ENCODE assay signal across 16 mouse cellular contexts in the genomic region with DNA sequence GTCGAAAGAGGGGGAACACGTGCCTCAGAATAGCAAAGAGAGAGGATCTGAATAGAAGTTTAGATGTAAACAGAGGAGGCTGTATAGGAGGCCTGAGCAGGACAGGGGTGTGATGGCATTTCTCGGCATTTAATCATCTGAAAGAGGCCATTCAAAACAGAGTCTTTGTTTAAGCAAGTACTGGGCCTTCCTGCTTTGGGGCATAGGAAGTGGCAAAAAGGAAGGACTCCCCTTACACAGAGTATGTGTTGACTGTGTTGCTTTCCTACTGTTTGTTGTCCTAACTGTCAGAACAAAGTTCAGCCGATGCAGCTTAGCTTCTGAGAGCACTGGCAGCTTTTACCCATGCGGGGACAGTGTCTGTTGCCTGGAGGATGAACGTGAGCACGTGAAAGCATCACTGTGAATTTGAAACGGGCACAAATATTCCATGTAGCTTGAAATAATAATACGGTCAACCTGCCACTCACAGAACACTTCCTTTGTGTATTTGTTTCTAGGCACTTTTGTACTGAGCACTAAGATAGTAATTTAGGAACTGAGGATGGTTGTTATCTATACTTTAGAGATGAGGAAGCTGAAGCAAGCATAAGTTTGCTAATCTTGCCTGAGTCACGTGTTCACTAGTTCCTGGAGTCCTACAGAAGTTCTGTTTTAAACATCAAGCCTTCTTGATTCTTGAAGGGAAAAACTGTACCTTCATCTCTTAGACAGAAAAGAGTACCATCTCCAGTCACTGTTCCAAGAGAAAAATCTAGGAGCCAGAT. TPM values are rescaled to one million over a fixed set of nuclear protein-coding genes. Genes with fewer than 3 reads are reported as not detected.
DNase-seq lines count a peak whose midpoint lies in the region; ATAC-seq and TF ChIP-seq lines count a peak whose summit lies in the region.
"Had no signal": no experiment of that assay in that cellular context is flagged by ENCODE, and none has a peak within 500 bp of the region (broad histone marks: within the 10 kb centered on the region; RNA-seq: fewer than 3 reads in every experiment).

No protein-coding gene starts in this region.

- no peak overlapping the region for H3K9ac ChIP-seq in heart, embryonic 15.5 days
- peak overlapping the region; percentile 33 for H3K9ac ChIP-seq in MEL (ENCODE audit: control insufficient read depth, low read depth, low read length, poor library complexity, severe bottlenecking)
- H3K9ac ChIP-seq in liver, embryonic 16.5 days (ENCODE audit: low read depth, low read length), result no peak overlapping the region
- H3K9ac ChIP-seq: neural tube, embryonic 12.5 days; stomach, embryonic 15.5 days had no signal

- no peak for ATAC-seq in heart, embryonic 15.5 days (replicated peaks; ENCODE audit: insufficient number of reproducible peaks, insufficient read depth, low FRiP score, low read depth)
- peak; percentile 41; the same call in 1 of the 2 replicates for ATAC-seq in liver, embryonic 16.5 days (ENCODE audit: low read depth)
- no peak for ATAC-seq in CD4-positive, CD25-positive, alpha-beta regulatory T cell, adult 4 months
- ATAC-seq: midbrain, embryonic 16.5 days had no signal

- TF ChIP-seq EP300 in MEL (IDR thresholded peaks at IDR 0.05; ENCODE audit: low read depth in 1 of 2, low read length in 2 of 2), result peak; percentile 81 to 90

- 59% methylated on average over 10 of the region's 10 CpGs for WGBS in heart, embryonic 15.5 days
- 15% methylated on average over 10 of the region's 10 CpGs for WGBS in liver, embryonic 16.5 days (ENCODE audit: insufficient replicate concordance)

- H3K79me2 ChIP-seq in MEL (ENCODE audit: control insufficient read depth, insufficient read depth, low read length, poor library complexity), result no peaks in the 10 kb centered on the region; the same call in 1 of the 2 replicates

- intact Hi-C loops in heart, postnatal 10 days (cut with DNase I), result no loop called here
- intact Hi-C loops in left cerebral cortex, adult 2 months (cut with DNase I), result no loop called here

- TF ChIP-seq RAD21 in MEL (IDR thresholded peaks at IDR 0.05; ENCODE audit: low read depth, low read length), result no peak

- H3K9me3 ChIP-seq in heart, embryonic 15.5 days (replicated peaks), result no peaks in the 10 kb centered on the region
- no peaks in the 10 kb centered on the region for H3K9me3 ChIP-seq in MEL (replicated peaks; ENCODE audit: insufficient read depth, low read length)
- no peaks in the 10 kb centered on the region for H3K9me3 ChIP-seq in liver, embryonic 16.5 days (replicated peaks; ENCODE audit: control insufficient read depth, low read length)
- H3K9me3 ChIP-seq: neural tube, embryonic 12.5 days; stomach, embryonic 15.5 days had no signal

- H3K27ac ChIP-seq in heart, embryonic 15.5 days, result 0 out of 2 replicates have a peak overlapping the region, but pooled peaks have one; percentile 15
- H3K27ac ChIP-seq in MEL (ENCODE audit: control insufficient read depth, low read depth, low read length), result peak overlapping the region; percentile 86
- no peak overlapping the region for H3K27ac ChIP-seq in liver, embryonic 16.5 days (ENCODE audit: low read length)
- no peak overlapping the region for H3K27ac ChIP-seq in left cerebral cortex, adult 2 months
- H3K27ac ChIP-seq: neural tube, embryonic 12.5 days; stomach, embryonic 15.5 days had no signal

- no peaks in the 10 kb centered on the region for H3K27me3 ChIP-seq in heart, embryonic 15.5 days
- H3K27me3 ChIP-seq in MEL (ENCODE audit: control insufficient read depth in 1 of 2, insufficient read depth in 2 of 2, low read length in 2 of 2), result no peaks in the 10 kb centered on the region
- no peaks in the 10 kb centered on the region for H3K27me3 ChIP-seq in liver, embryonic 16.5 days (ENCODE audit: control insufficient read depth, insufficient read depth, low read depth, low read length)
- H3K27me3 ChIP-seq: neural tube, embryonic 12.5 days; stomach, embryonic 15.5 days had no signal

- peaks cover 29% of the 10 kb centered on the region for H3K4me1 ChIP-seq in heart, embryonic 15.5 days (replicated peaks)
- peaks cover 39 to 41% of the 10 kb centered on the region in 2 experiments for H3K4me1 ChIP-seq in MEL (ENCODE audit: control insufficient read depth in 1 of 2, insufficient read depth in 2 of 2, low read length in 2 of 2)
- H3K4me1 ChIP-seq in liver, embryonic 16.5 days (ENCODE audit: control insufficient read depth, low read depth, low read length), result no peaks in the 10 kb centered on the region; the same call in 1 of the 2 replicates
- H3K4me1 ChIP-seq: neural tube, embryonic 12.5 days; stomach, embryonic 15.5 days had no signal

- H3K4me3 ChIP-seq in heart, embryonic 15.5 days, result no peak overlapping the region
- H3K4me3 ChIP-seq in MEL (ENCODE audit: control insufficient read depth in 1 of 2, insufficient read depth in 1 of 2, low read depth in 2 of 2, low read length in 2 of 2), result peak overlapping the region; percentile 10 to 23; a peak in 3 of 4 replicates
- H3K4me3 ChIP-seq in liver, embryonic 16.5 days (ENCODE audit: low read depth, low read length), result no peak overlapping the region
- H3K4me3 ChIP-seq in left cerebral cortex, adult 2 months, result no peak overlapping the region
- H3K4me3 ChIP-seq: erythroblast, embryonic 14.5 days; neural tube, embryonic 12.5 days; stomach, embryonic 15.5 days had no signal

- no peak for TF ChIP-seq POLR2A in MEL (IDR thresholded peaks at IDR 0.05; ENCODE audit: control insufficient read depth in 1 of 2, insufficient read depth in 1 of 2, low read depth in 1 of 2, low read length in 2 of 2, poor library complexity in 1 of 2)

- H3K4me2 ChIP-seq in heart, embryonic 15.5 days, result no peak overlapping the region
- no peak overlapping the region for H3K4me2 ChIP-seq in liver, embryonic 16.5 days (ENCODE audit: low read depth, low read length)
- H3K4me2 ChIP-seq: neural tube, embryonic 12.5 days; stomach, embryonic 15.5 days had no signal

- DNase-seq in embryo, embryonic 10 days (ENCODE audit: low spot score), result peak; percentile 10
- no peak for DNase-seq in embryo, embryonic 9.5 days (ENCODE audit: extremely low spot score)
- no peak for DNase-seq in heart, postnatal 10 days
- DNase-seq in MEL (ENCODE audit: low read depth, low spot score), result peak; percentile 74
- no peak for DNase-seq in left cerebral cortex, adult 2 months (ENCODE audit: extremely low spot score in 1 of 2, low spot score in 2 of 2)
- DNase-seq: adrenal gland, adult 2 months; cerebellum, adult 9-10 months; lung, postnatal 14 days; thymus, postnatal 14 days had no signal

- peaks cover 24% of the 10 kb centered on the region for H3K36me3 ChIP-seq in heart, embryonic 15.5 days
- peaks cover 0 to 65% of the 10 kb centered on the region in 2 experiments; a peak in 2 of 4 replicates for H3K36me3 ChIP-seq in MEL (ENCODE audit: control insufficient read depth in 1 of 2, insufficient read depth in 2 of 2, low read length in 2 of 2)
- H3K36me3 ChIP-seq in liver, embryonic 16.5 days (ENCODE audit: control insufficient read depth, insufficient read depth), result no peaks in the 10 kb centered on the region
- H3K36me3 ChIP-seq: neural tube, embryonic 12.5 days; stomach, embryonic 15.5 days had no signal

- no peak for TF ChIP-seq CTCF in MEL (IDR thresholded peaks at IDR 0.05 in 2 of 3, conservative IDR thresholded peaks at IDR 0.05 in 1 of 3; ENCODE audit: control insufficient read depth in 1 of 3, insufficient read depth in 1 of 3, low read depth in 2 of 3, low read length in 3 of 3, poor library complexity in 1 of 3, severe bottlenecking in 1 of 3)
- TF ChIP-seq CTCF in left cerebral cortex, adult 2 months (IDR thresholded peaks at IDR 0.05), result no peak

TF ChIP-seq in MEL, 35 proteins besides CTCF, POLR2A, EP300 and RAD21 (continues in another document):
- no peak for TF ChIP-seq KAT2A (conservative IDR thresholded peaks at IDR 0.05; ENCODE audit: low read depth, low read length)
- peak; percentile 61; the same call in 1 of the 2 replicates for TF ChIP-seq TCF12 (IDR thresholded peaks at IDR 0.05; ENCODE audit: low read depth, low read length)
- peak; percentile 59 to 90; a peak in 3 of 4 replicates for TF ChIP-seq USF2 (IDR thresholded peaks at IDR 0.05; ENCODE audit: borderline replicate concordance in 1 of 2, insufficient read depth in 1 of 2, low read depth in 1 of 2, low read length in 2 of 2)
- TF ChIP-seq MAX (IDR thresholded peaks at IDR 0.05; ENCODE audit: low read length), result peak; percentile 98
- peak; percentile 0; the same call in 1 of the 2 replicates for TF ChIP-seq SMC3 (IDR thresholded peaks at IDR 0.05; ENCODE audit: low read depth, low read length)
- no peak for TF ChIP-seq E2F4 (IDR thresholded peaks at IDR 0.05; ENCODE audit: borderline replicate concordance, low read depth, low read length)
- peak; percentile 80 for TF ChIP-seq SIN3A (IDR thresholded peaks at IDR 0.05; ENCODE audit: low read length)
- TF ChIP-seq HCFC1 (IDR thresholded peaks at IDR 0.05; ENCODE audit: low read depth, low read length), result 0 out of 2 replicates have a peak, but pooled peaks have one; percentile 38
- TF ChIP-seq USF1 (IDR thresholded peaks at IDR 0.05; ENCODE audit: low read depth, low read length), result peak; percentile 97
- peak; percentile 22; the same call in 1 of the 2 replicates for TF ChIP-seq MAZ (IDR thresholded peaks at IDR 0.05; ENCODE audit: low read depth, low read length)
- TF ChIP-seq ELF1 (IDR thresholded peaks at IDR 0.05; ENCODE audit: low read depth, low read length), result peak; percentile 60; the same call in 1 of the 2 replicates
- no peak for TF ChIP-seq POLR2AphosphoS2 (IDR thresholded peaks at IDR 0.05; ENCODE audit: low read length)

RNA-seq across cellular contexts. Expression of gene Fam198b, which starts 26.2 kb away (rescaled TPM):
- 53.3 and 64.5 TPM in 2 replicates for polyA plus RNA-seq in heart, embryonic 15.5 days (2015; fragmentation: Nextera tagmentation; extraction: Ambion mirVana)
- total RNA-seq in heart, postnatal 10 days (2021), result 10 to 100 TPM; 73.6 to 85.2 TPM
- total RNA-seq in MEL (2012; rRNA removed), result 1.5 and 4.9 TPM in 2 replicates
- 1 to 10 TPM in 1 of 2 experiments, not detected in 1; 3.1 TPM for polyA plus RNA-seq in MEL (2012; ENCODE audit: insufficient read depth in 1 of 2, insufficient read length in 2 of 2, low read depth in 1 of 2, low replicate concordance in 2 of 2, missing spikeins in 1 of 2)
- polyA plus RNA-seq in liver, embryonic 16.5 days (2015; fragmentation: Nextera tagmentation; extraction: Ambion mirVana), result 0.83 and 0.88 TPM in 2 replicates
- polyA plus RNA-seq in CD4-positive, CD25-positive, alpha-beta regulatory T cell, adult 4 months (2017; shearing (Covaris generic)), result not detected
- total RNA-seq in left cerebral cortex, adult 2 months (2021), result 1 to 10 TPM; 7.3 to 8.5 TPM

RNA-seq across cellular contexts. Expression of gene Tmem144, which starts 58.0 kb away (rescaled TPM):
- polyA plus RNA-seq in heart, embryonic 15.5 days (2015; fragmentation: Nextera tagmentation; extraction: Ambion mirVana), result 8.3 and 8.9 TPM in 2 replicates
- 1 to 10 TPM; 9.4 to 9.7 TPM for total RNA-seq in heart, postnatal 10 days (2021)
- 0.04 and 0.07 TPM in 2 replicates for total RNA-seq in MEL (2012; rRNA removed)
- polyA plus RNA-seq in MEL (2012; ENCODE audit: insufficient read depth in 1 of 2, insufficient read length in 2 of 2, low read depth in 1 of 2, low replicate concordance in 2 of 2, missing spikeins in 1 of 2), result under 1 TPM in 1 of 2 experiments, not detected in 1; 0.25 TPM
- polyA plus RNA-seq in liver, embryonic 16.5 days (2015; fragmentation: Nextera tagmentation; extraction: Ambion mirVana), result 2.2 and 2.4 TPM in 2 replicates
- not detected for polyA plus RNA-seq in CD4-positive, CD25-positive, alpha-beta regulatory T cell, adult 4 months (2017; shearing (Covaris generic))
- 10 to 100 TPM; 10.5 to 12.0 TPM for total RNA-seq in left cerebral cortex, adult 2 months (2021)
- polyA plus RNA-seq: erythroblast, embryonic 14.5 days had no signal

Comparison
In these comparisons a context has a peak if more than half of its experiments do, and no peak if none do; other contexts are left out.
1. DNase-seq: peak in embryo, embryonic 10 days (single experiment) and MEL (single experiment); none in embryo, embryonic 9.5 days (single experiment), heart, postnatal 10 days (0 of 2) and left cerebral cortex, adult 2 months (0 of 2).
2. H3K27ac ChIP-seq: peak in heart, embryonic 15.5 days (single experiment) and MEL (single experiment); none in liver, embryonic 16.5 days (single experiment) and left cerebral cortex, adult 2 months (single experiment).
3. H3K4me3 ChIP-seq: peak in MEL (2 of 2); none in heart, embryonic 15.5 days (single experiment), liver, embryonic 16.5 days (single experiment) and left cerebral cortex, adult 2 months (single experiment).
4. RNA of gene Fam198b, which starts 26.2 kb away (polyA plus RNA-seq): 53.3 to 64.5 TPM in heart, embryonic 15.5 days; 3.1 TPM in MEL, 0.83 to 0.88 TPM in liver, embryonic 16.5 days and not detected in CD4-positive, CD25-positive, alpha-beta regulatory T cell, adult 4 months; every median in the first group is over 10 times any median in the second.